Mouse (Mus musculus): Measurements from ENCODE around the gene Olfr806.

Gene Olfr806

GRCm38 (mm10) chr10:129741821-129742220, at the start of gene Olfr806:
TSS of gene Olfr806 (minus strand) at chr10:129741921.
- DNase-seq (ENCODE audit: low read depth, low spot score): no peak

GRCm38 (mm10) chr10:129778123-129778522, 36.4 kb upstream of the Olfr806 start:
- no peak for DNase-seq (ENCODE audit: low read depth, low spot score)

- DNase-seq (ENCODE audit: low read depth, low spot score): no peak
Measured at GRCm38 (mm10) chr10:129774338-129774737, 32.6 kb upstream of the Olfr806 start, which contains the start of gene Olfr809. TSS of gene Olfr809 (plus strand) at chr10:129774638.

- no peak for DNase-seq (ENCODE audit: low read depth, low spot score)
Measured at GRCm38 (mm10) chr10:129765182-129765581, 23.5 kb upstream of the Olfr806 start, which contains the start of gene Olfr808. TSS of gene Olfr808 (plus strand) at chr10:129765482.

GRCm38 (mm10) chr10:129757693-129758092, 16.0 kb upstream of the Olfr806 start, which contains the start of gene Olfr807:
TSS of gene Olfr807 (minus strand) at chr10:129757793.
- no peak for DNase-seq (ENCODE audit: low read depth, low spot score)

GRCm38 (mm10) chr10:129729275-129729674, 12.4 kb downstream of the Olfr806 start, which contains the start of gene Olfr805:
TSS of gene Olfr805 (minus strand) at chr10:129729375.
- no peak for DNase-seq (ENCODE audit: low read depth, low spot score)

GRCm38 (mm10) chr10:129702910-129703309, 38.8 kb downstream of the Olfr806 start, which contains the start of gene Olfr804:
TSS of gene Olfr804 (plus strand) at chr10:129703210.
- no peak for DNase-seq (ENCODE audit: low read depth, low spot score)

- no peak for DNase-seq (ENCODE audit: low read depth, low spot score)
Measured at GRCm38 (mm10) chr10:129694186-129694585, 47.5 kb downstream of the Olfr806 start, which contains the start of gene Olfr803. TSS of gene Olfr803 (minus strand) at chr10:129694286.

GRCm38 (mm10) chr10:129688069-129688468, 53.7 kb downstream of the Olfr806 start, which contains the start of gene Olfr802:
TSS of gene Olfr802 (minus strand) at chr10:129688169.
- no peak for DNase-seq (ENCODE audit: low read depth, low spot score)

Measured in 3T3-L1 (cell line).